ENCODE assay signal across 9 mouse cellular contexts in the genomic region with DNA sequence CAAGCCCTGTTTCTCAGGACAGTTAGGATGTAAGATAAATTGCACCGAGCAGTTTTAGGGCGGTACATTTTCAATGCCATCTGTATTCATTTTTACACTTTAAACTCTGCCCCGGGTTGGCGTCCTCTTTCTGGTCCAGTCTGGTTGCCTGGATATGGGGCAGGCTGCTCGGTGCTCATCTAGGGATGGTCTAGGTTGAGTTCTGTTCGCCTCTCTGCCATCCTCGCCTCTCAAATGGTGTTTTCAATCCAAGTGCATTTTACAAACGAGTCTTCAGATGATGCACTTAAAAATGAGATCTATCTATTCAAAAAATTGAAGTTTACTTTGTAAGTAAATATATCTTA. TPM values are rescaled to one million over a fixed set of nuclear protein-coding genes. Genes with fewer than 3 reads are reported as not detected.
DNase-seq lines count a peak whose midpoint lies in the region; ATAC-seq and TF ChIP-seq lines count a peak whose summit lies in the region.
"Had no signal": no experiment of that assay in that cellular context is flagged by ENCODE, and none has a peak within 500 bp of the region (broad histone marks: within the 10 kb centered on the region; RNA-seq: fewer than 3 reads in every experiment).

No protein-coding gene starts in this region.

- H3K27me3 ChIP-seq in heart, postnatal 0 days (ENCODE audit: control insufficient read depth, insufficient read depth, low read length): no peaks in the 10 kb centered on the region
- H3K27me3 ChIP-seq in hindbrain, embryonic 11.5 days (ENCODE audit: control insufficient read depth, insufficient read depth, low read length): no peaks in the 10 kb centered on the region
- H3K27me3 ChIP-seq in midbrain, embryonic 11.5 days (ENCODE audit: control insufficient read depth, insufficient read depth, low read length): no peaks in the 10 kb centered on the region

- WGBS in heart, postnatal 0 days: 5% methylated on average over 8 of the region's 8 CpGs
- 4% methylated on average over 8 of the region's 8 CpGs for whole genome bisulfite sequencing in bone marrow, adult 2 months
- 6% methylated on average over 8 of the region's 8 CpGs for WGBS in hindbrain, embryonic 11.5 days
- WGBS in midbrain, embryonic 11.5 days: 11% methylated on average over 8 of the region's 8 CpGs

- TF ChIP-seq POLR2A in bone marrow, adult 2 months (IDR thresholded peaks at IDR 0.05; ENCODE audit: borderline replicate concordance, control insufficient read depth, low read depth, low read length): no peak

- TF ChIP-seq CTCF in heart, postnatal 0 days (IDR thresholded peaks at IDR 0.05; ENCODE audit: low read depth): no peak
- TF ChIP-seq CTCF in bone marrow, adult 2 months (IDR thresholded peaks at IDR 0.05; ENCODE audit: control insufficient read depth, insufficient read depth, low read length): no peak

- H3K4me1 ChIP-seq in heart, postnatal 0 days (ENCODE audit: control insufficient read depth, insufficient read depth): no peaks in the 10 kb centered on the region
- H3K4me1 ChIP-seq in bone marrow, adult 2 months (ENCODE audit: control insufficient read depth, insufficient read depth, low read length): no peaks in the 10 kb centered on the region
- no peaks in the 10 kb centered on the region for H3K4me1 ChIP-seq in hindbrain, embryonic 11.5 days (replicated peaks; ENCODE audit: control insufficient read depth, insufficient read depth, low read length)
- H3K4me1 ChIP-seq in midbrain, embryonic 11.5 days (ENCODE audit: control insufficient read depth, insufficient read depth, low read length): peaks cover 2% of the 10 kb centered on the region; the same call in 1 of the 2 replicates

- no peak for TF ChIP-seq EP300 in heart, postnatal 0 days (IDR thresholded peaks at IDR 0.05; ENCODE audit: low read depth)

- no peak for DNase-seq in heart, postnatal 0 days (ENCODE audit: low spot score)
- DNase-seq in heart, adult 9 months (ENCODE audit: low spot score in 2 of 2): no peak
- DNase-seq in hindbrain, embryonic 11.5 days (ENCODE audit: low spot score): no peak
- DNase-seq in midbrain, embryonic 11.5 days (ENCODE audit: low spot score, missing footprints): no peak
- DNase-seq in cerebellum, adult 9-10 months: no peak
- DNase-seq in cerebellum, adult 9-11 months: no peak
- DNase-seq in retina, embryonic 14.5 days (ENCODE audit: low spot score): no peak

- peak overlapping the region; percentile 65 for H3K4me3 ChIP-seq in heart, postnatal 0 days (ENCODE audit: low read depth, low read length)
- peak overlapping the region; percentile 54 for H3K4me3 ChIP-seq in bone marrow, adult 2 months (replicated peaks; ENCODE audit: control insufficient read depth, low read depth, low read length)
- peak overlapping the region; percentile 64 for H3K4me3 ChIP-seq in hindbrain, embryonic 11.5 days (ENCODE audit: low read depth, low read length)
- peak overlapping the region; percentile 68 for H3K4me3 ChIP-seq in midbrain, embryonic 11.5 days (ENCODE audit: low read depth, low read length)

- no peaks in the 10 kb centered on the region for H3K9me3 ChIP-seq in heart, postnatal 0 days (replicated peaks; ENCODE audit: control insufficient read depth, low read length)
- no peaks in the 10 kb centered on the region for H3K9me3 ChIP-seq in hindbrain, embryonic 11.5 days (ENCODE audit: control insufficient read depth, low read length)
- no peaks in the 10 kb centered on the region for H3K9me3 ChIP-seq in midbrain, embryonic 11.5 days (ENCODE audit: control insufficient read depth, low read length)

- ATAC-seq in heart, postnatal 0 days (ENCODE audit: insufficient read depth, low read depth): 0 out of 2 replicates have a peak, but pooled peaks have one; percentile 17
- peak; percentile 10; the same call in 1 of the 2 replicates for ATAC-seq in hindbrain, embryonic 11.5 days (ENCODE audit: low FRiP score)
- no peak for ATAC-seq in midbrain, embryonic 11.5 days (ENCODE audit: low FRiP score)

- H3K4me2 ChIP-seq in heart, postnatal 0 days (ENCODE audit: low read depth, low read length): peak overlapping the region; percentile 96
- peak overlapping the region; percentile 91 for H3K4me2 ChIP-seq in hindbrain, embryonic 11.5 days (replicated peaks; ENCODE audit: low read depth, low read length)
- peak overlapping the region; percentile 78 for H3K4me2 ChIP-seq in midbrain, embryonic 11.5 days

- no peak overlapping the region for H3K27ac ChIP-seq in heart, postnatal 0 days (ENCODE audit: low read depth)
- H3K27ac ChIP-seq in bone marrow, adult 2 months (ENCODE audit: control insufficient read depth, insufficient read depth, low read depth, low read length, poor library complexity): no peak overlapping the region
- H3K27ac ChIP-seq in hindbrain, embryonic 11.5 days (ENCODE audit: low read depth, low read length): no peak overlapping the region
- no peak overlapping the region for H3K27ac ChIP-seq in midbrain, embryonic 11.5 days (ENCODE audit: low read depth, low read length)

- no peaks in the 10 kb centered on the region for H3K36me3 ChIP-seq in heart, postnatal 0 days (replicated peaks; ENCODE audit: control insufficient read depth, insufficient read depth, low read length)
- no peaks in the 10 kb centered on the region for H3K36me3 ChIP-seq in hindbrain, embryonic 11.5 days (ENCODE audit: control insufficient read depth, insufficient read depth, low read length)
- H3K36me3 ChIP-seq in midbrain, embryonic 11.5 days (ENCODE audit: control insufficient read depth, insufficient read depth, low read length): no peaks in the 10 kb centered on the region

- H3K9ac ChIP-seq in heart, postnatal 0 days (replicated peaks; ENCODE audit: low read depth, low read length): peak overlapping the region; percentile 51
- peak overlapping the region; percentile 68 for H3K9ac ChIP-seq in hindbrain, embryonic 11.5 days (ENCODE audit: low read depth, low read length)
- H3K9ac ChIP-seq in midbrain, embryonic 11.5 days (ENCODE audit: low read length): peak overlapping the region; percentile 70

RNA-seq across cellular contexts. Expression of a gene that starts 0.5 kb away (rescaled TPM):
- 0.08 and 1.1 TPM in 2 replicates for total RNA-seq in heart, postnatal 0 days (2014; rRNA removed; ENCODE audit: low replicate concordance)
- polyA plus RNA-seq in heart, postnatal 0 days (2015; fragmentation: Nextera tagmentation; extraction: Ambion mirVana): 0.70 and 0.92 TPM in 2 replicates
- not detected in 2 replicates for polyA plus RNA-seq in bone marrow, adult 2 months (2011; ENCODE audit: insufficient read depth, insufficient read length, low replicate concordance, missing spikeins)
- 3.2 and 3.3 TPM in 2 replicates for polyA plus RNA-seq in hindbrain, embryonic 11.5 days (2014; fragmentation: Nextera tagmentation; extraction: Ambion mirVana)
- polyA plus RNA-seq in midbrain, embryonic 11.5 days (2014; fragmentation: Nextera tagmentation; extraction: Ambion mirVana): 1.9 and 3.0 TPM in 2 replicates

RNA-seq across cellular contexts. Expression of a gene that starts 25.5 kb away (rescaled TPM):
- not detected in 2 replicates for total RNA-seq in heart, postnatal 0 days (2014; rRNA removed; ENCODE audit: low replicate concordance)
- polyA plus RNA-seq in heart, postnatal 0 days (2015; fragmentation: Nextera tagmentation; extraction: Ambion mirVana): not detected in 2 replicates
- polyA plus RNA-seq in bone marrow, adult 2 months (2011; ENCODE audit: insufficient read depth, insufficient read length, low replicate concordance, missing spikeins): not detected in 2 replicates
- polyA plus RNA-seq in hindbrain, embryonic 11.5 days (2014; fragmentation: Nextera tagmentation; extraction: Ambion mirVana): not detected in 2 replicates
- not detected in 2 replicates for polyA plus RNA-seq in midbrain, embryonic 11.5 days (2014; fragmentation: Nextera tagmentation; extraction: Ambion mirVana)
- polyA plus RNA-seq: frontal cortex, adult 2 months had no signal

RNA-seq across cellular contexts. Expression of a gene that starts 40.7 kb away (rescaled TPM):
- not detected in 2 replicates for total RNA-seq in heart, postnatal 0 days (2014; rRNA removed; ENCODE audit: low replicate concordance)
- not detected in 2 replicates for polyA plus RNA-seq in heart, postnatal 0 days (2015; fragmentation: Nextera tagmentation; extraction: Ambion mirVana)
- not detected in 2 replicates for polyA plus RNA-seq in bone marrow, adult 2 months (2011; ENCODE audit: insufficient read depth, insufficient read length, low replicate concordance, missing spikeins)
- polyA plus RNA-seq in hindbrain, embryonic 11.5 days (2014; fragmentation: Nextera tagmentation; extraction: Ambion mirVana): not detected in 2 replicates
- not detected in 2 replicates for polyA plus RNA-seq in midbrain, embryonic 11.5 days (2014; fragmentation: Nextera tagmentation; extraction: Ambion mirVana)
- polyA plus RNA-seq: frontal cortex, adult 2 months had no signal
